Mouse (Mus musculus): ENCODE measurements around the gene Ms4a7. TPM values are rescaled to one million over a fixed set of nuclear protein-coding genes. Genes with fewer than 3 reads are reported as not detected.

The Ms4a7 gene
- total and polyA plus RNA-seq, 2 experiments from 2014 or later, result 0.10 to 3.9 TPM

GRCm38 (mm10) chr19:11355730-11356129 lies 19.8 kb upstream of the Ms4a7 start:
- no peak overlapping the region for H3K4me2 ChIP-seq (ENCODE audit: low read depth, low read length)
- DNase-seq (ENCODE audit: low spot score), result no peak
- H3K36me3 ChIP-seq (ENCODE audit: insufficient read depth, low read length), result no peaks in the 10 kb centered on the region

GRCm38 (mm10) chr19:11351878-11352277 lies 15.9 kb upstream of the Ms4a7 start:
- no peaks in the 10 kb centered on the region for H3K4me1 ChIP-seq (ENCODE audit: insufficient read depth, low read length)
- ATAC-seq, result no peak
- peak; percentile 59 for TF ChIP-seq CTCF (IDR thresholded peaks at IDR 0.05; ENCODE audit: low read depth)
- H3K9ac ChIP-seq (replicated peaks; ENCODE audit: low read length), result no peak overlapping the region
- H3K36me3 ChIP-seq (ENCODE audit: insufficient read depth, low read length), result no peaks in the 10 kb centered on the region
- WGBS, result 53% methylated on average over 3 of the region's 3 CpGs
- no peak overlapping the region for H3K4me2 ChIP-seq (ENCODE audit: low read depth, low read length)
- no peaks in the 10 kb centered on the region for H3K9me3 ChIP-seq (ENCODE audit: low read length)
- no peak overlapping the region for H3K27ac ChIP-seq
- DNase-seq (ENCODE audit: low spot score), result peak; percentile 26
- H3K27me3 ChIP-seq (ENCODE audit: insufficient read depth, low read length), result no peaks in the 10 kb centered on the region
- no peak overlapping the region for H3K4me3 ChIP-seq (ENCODE audit: low read length)

More at GRCm38 (mm10) chr19:11355730-11356129, 19.8 kb upstream of the Ms4a7 start:
- WGBS, result 82% methylated on average over 7 of the region's 7 CpGs
- TF ChIP-seq CTCF (IDR thresholded peaks at IDR 0.05; ENCODE audit: low read depth), result no peak
- no peaks in the 10 kb centered on the region for H3K27me3 ChIP-seq (ENCODE audit: insufficient read depth, low read length)
- no peak overlapping the region for H3K27ac ChIP-seq
- no peaks in the 10 kb centered on the region for H3K9me3 ChIP-seq (ENCODE audit: low read length)
- ATAC-seq, result no peak
- no peak overlapping the region for H3K9ac ChIP-seq (replicated peaks; ENCODE audit: low read length)
- H3K4me3 ChIP-seq (ENCODE audit: low read length), result no peak overlapping the region
- H3K4me1 ChIP-seq (ENCODE audit: insufficient read depth, low read length), result no peaks in the 10 kb centered on the region

GRCm38 (mm10) chr19:11349698-11350481 lies 13.9 kb upstream of the Ms4a7 start:
- H3K27me3 ChIP-seq (ENCODE audit: insufficient read depth, low read length), result no peaks in the 10 kb centered on the region
- no peaks in the 10 kb centered on the region for H3K4me1 ChIP-seq (ENCODE audit: insufficient read depth, low read length)
- ATAC-seq (no peak), DNase-seq (ENCODE audit: low spot score) (peak; percentile 31)
- H3K9me3 ChIP-seq (ENCODE audit: low read length), result no peaks in the 10 kb centered on the region
- H3K9ac ChIP-seq (replicated peaks; ENCODE audit: low read length), result no peak overlapping the region
- peak; percentile 37 for TF ChIP-seq CTCF (IDR thresholded peaks at IDR 0.05; ENCODE audit: low read depth)
- no peaks in the 10 kb centered on the region for H3K36me3 ChIP-seq (ENCODE audit: insufficient read depth, low read length)
- WGBS, result 56% methylated on average over 7 of the region's 7 CpGs
- no peak overlapping the region for H3K4me2 ChIP-seq (ENCODE audit: low read depth, low read length)
- no peak overlapping the region for H3K27ac ChIP-seq
- no peak overlapping the region for H3K4me3 ChIP-seq (ENCODE audit: low read length)

GRCm38 (mm10) chr19:11343992-11344391 lies 8.0 kb upstream of the Ms4a7 start:
- no peak for DNase-seq (ENCODE audit: low spot score)
- no peaks in the 10 kb centered on the region for H3K27me3 ChIP-seq (ENCODE audit: insufficient read depth, low read length)
- H3K27ac ChIP-seq, result no peak overlapping the region
- TF ChIP-seq CTCF (IDR thresholded peaks at IDR 0.05; ENCODE audit: low read depth), result peak; percentile 14; the same call in 1 of the 2 replicates
- H3K4me3 ChIP-seq (ENCODE audit: low read length), result no peak overlapping the region
- ATAC-seq, result no peak
- no peak overlapping the region for H3K9ac ChIP-seq (replicated peaks; ENCODE audit: low read length)
- no peaks in the 10 kb centered on the region for H3K9me3 ChIP-seq (ENCODE audit: low read length)
- H3K36me3 ChIP-seq (ENCODE audit: insufficient read depth, low read length), result no peaks in the 10 kb centered on the region
- no peaks in the 10 kb centered on the region for H3K4me1 ChIP-seq (ENCODE audit: insufficient read depth, low read length)
- H3K4me2 ChIP-seq (ENCODE audit: low read depth, low read length), result no peak overlapping the region

GRCm38 (mm10) chr19:11343147-11343546 lies 7.2 kb upstream of the Ms4a7 start:
- H3K36me3 ChIP-seq (ENCODE audit: insufficient read depth, low read length), result no peaks in the 10 kb centered on the region
- H3K4me1 ChIP-seq (ENCODE audit: insufficient read depth, low read length), result no peaks in the 10 kb centered on the region
- no peak overlapping the region for H3K9ac ChIP-seq (replicated peaks; ENCODE audit: low read length)
- no peak overlapping the region for H3K4me3 ChIP-seq (ENCODE audit: low read length)
- DNase-seq (ENCODE audit: low spot score) (no peak), ATAC-seq (no peak)
- no peak for TF ChIP-seq CTCF (IDR thresholded peaks at IDR 0.05; ENCODE audit: low read depth)
- no peaks in the 10 kb centered on the region for H3K9me3 ChIP-seq (ENCODE audit: low read length)
- no peak overlapping the region for H3K4me2 ChIP-seq (ENCODE audit: low read depth, low read length)
- H3K27ac ChIP-seq, result no peak overlapping the region
- no peaks in the 10 kb centered on the region for H3K27me3 ChIP-seq (ENCODE audit: insufficient read depth, low read length)

GRCm38 (mm10) chr19:11321123-11321522 lies 14.8 kb downstream of the Ms4a7 start:
- H3K36me3 ChIP-seq (ENCODE audit: insufficient read depth, low read length), result no peaks in the 10 kb centered on the region
- no peaks in the 10 kb centered on the region for H3K4me1 ChIP-seq (ENCODE audit: insufficient read depth, low read length)
- H3K9me3 ChIP-seq (ENCODE audit: low read length), result no peaks in the 10 kb centered on the region
- WGBS, result 82% methylated on average over 1 of the region's 1 CpGs
- H3K27me3 ChIP-seq (ENCODE audit: insufficient read depth, low read length), result no peaks in the 10 kb centered on the region
- no peak overlapping the region for H3K4me2 ChIP-seq (ENCODE audit: low read depth, low read length)
- ATAC-seq (no peak), DNase-seq (ENCODE audit: low spot score) (no peak)
- no peak for TF ChIP-seq CTCF (IDR thresholded peaks at IDR 0.05; ENCODE audit: low read depth)
- no peak overlapping the region for H3K9ac ChIP-seq (replicated peaks; ENCODE audit: low read length)
- H3K4me3 ChIP-seq (ENCODE audit: low read length), result no peak overlapping the region
- no peak overlapping the region for H3K27ac ChIP-seq

GRCm38 (mm10) chr19:11316786-11317185 lies 19.2 kb downstream of the Ms4a7 start:
- Histone ChIP-seq H3K4me2 (ENCODE audit: low read depth, low read length) (no peak overlapping the region), H3K27me3 (ENCODE audit: insufficient read depth, low read length) (no peaks in the 10 kb centered on the region), H3K27ac (no peak overlapping the region), H3K9me3 (ENCODE audit: low read length) (no peaks in the 10 kb centered on the region), H3K4me1 (ENCODE audit: insufficient read depth, low read length) (no peaks in the 10 kb centered on the region), H3K4me3 (ENCODE audit: low read length) (no peak overlapping the region), H3K9ac (replicated peaks; ENCODE audit: low read length) (no peak overlapping the region), H3K36me3 (ENCODE audit: insufficient read depth, low read length) (no peaks in the 10 kb centered on the region)
- 84% methylated on average over 4 of the region's 4 CpGs for WGBS
- no peak for DNase-seq (ENCODE audit: low spot score)
- ATAC-seq, result no peak
- no peak for TF ChIP-seq CTCF (IDR thresholded peaks at IDR 0.05; ENCODE audit: low read depth)
